Comparison of ENCODE assay signal across 9 mouse cellular contexts in the genomic region with DNA sequence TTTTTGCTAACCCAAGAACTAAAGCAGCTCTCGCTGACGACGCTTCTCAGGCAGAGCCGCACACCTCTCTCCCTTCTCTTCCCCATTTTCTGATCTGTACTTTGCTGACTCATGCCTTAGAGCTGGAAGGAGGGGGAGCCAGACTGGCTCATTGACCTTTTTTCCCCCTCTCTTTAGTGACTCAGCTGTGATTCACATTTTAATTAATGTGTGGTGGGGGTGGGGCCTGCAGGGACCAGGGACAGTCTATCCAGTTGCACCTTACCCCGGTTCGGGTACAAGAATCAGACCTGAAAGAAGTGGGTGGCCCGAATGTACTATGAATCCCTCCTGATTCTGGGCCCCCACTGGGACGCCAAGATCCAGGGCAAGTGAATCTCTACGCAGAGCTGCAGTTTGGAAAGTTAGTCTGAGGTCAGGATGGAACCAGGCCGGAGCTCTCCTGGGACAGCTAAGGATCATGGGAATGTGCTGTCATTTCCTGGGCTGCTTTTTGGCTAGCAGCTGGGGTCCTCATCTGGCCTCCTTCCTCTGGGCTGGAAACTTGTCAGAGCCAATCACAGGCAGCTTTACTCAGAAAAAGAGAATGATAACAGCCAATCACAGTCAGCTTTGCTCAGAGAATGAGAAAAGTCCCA.
A peak's percentile ranks its signal among the peaks of the same experiment; 100 is the strongest.
DNase-seq lines count a peak whose midpoint lies in the region; ATAC-seq lines count a peak whose summit lies in the region.
"Had no signal": no experiment of that assay in that cellular context is flagged by ENCODE, and none has a peak within 500 bp of the region (broad histone marks: within the 10 kb centered on the region; RNA-seq: fewer than 3 reads in every experiment).

No protein-coding gene starts in this region.

- H3K4me3 ChIP-seq in forebrain, embryonic 14.5 days (ENCODE audit: low read depth, low read length): no peak overlapping the region
- H3K4me3 ChIP-seq in forebrain, embryonic 16.5 days (replicated peaks; ENCODE audit: low read length): no peak overlapping the region
- H3K4me3 ChIP-seq in limb, embryonic 10.5 days: no peak overlapping the region

- 74% methylated on average over 10 of the region's 10 CpGs for WGBS in forebrain, embryonic 14.5 days
- 77% methylated on average over 10 of the region's 10 CpGs for WGBS in forebrain, embryonic 16.5 days
- 83% methylated on average over 10 of the region's 10 CpGs for WGBS in limb, embryonic 10.5 days

- H3K4me1 ChIP-seq in forebrain, embryonic 14.5 days (ENCODE audit: control insufficient read depth, insufficient read depth, low read length): no peaks in the 10 kb centered on the region
- H3K4me1 ChIP-seq in forebrain, embryonic 16.5 days (replicated peaks; ENCODE audit: control insufficient read depth, insufficient read depth, low read length): no peaks in the 10 kb centered on the region
- H3K4me1 ChIP-seq in limb, embryonic 10.5 days: 0 out of 2 replicates have a peak, but pooled peaks cover 8% of the 10 kb centered on the region

- no peaks in the 10 kb centered on the region for H3K9me3 ChIP-seq in forebrain, embryonic 14.5 days (replicated peaks; ENCODE audit: control insufficient read depth, low read length)
- H3K9me3 ChIP-seq in forebrain, embryonic 16.5 days (ENCODE audit: control insufficient read depth, low read length): no peaks in the 10 kb centered on the region
- H3K9me3 ChIP-seq in limb, embryonic 10.5 days (replicated peaks): no peaks in the 10 kb centered on the region
- H3K9me3 ChIP-seq: G1E had no signal

- H3K27me3 ChIP-seq in forebrain, embryonic 14.5 days (replicated peaks; ENCODE audit: control insufficient read depth, insufficient read depth, low read length): no peaks in the 10 kb centered on the region
- no peaks in the 10 kb centered on the region for H3K27me3 ChIP-seq in forebrain, embryonic 16.5 days (replicated peaks; ENCODE audit: control insufficient read depth, insufficient read depth, low read length)
- H3K27me3 ChIP-seq in limb, embryonic 10.5 days (ENCODE audit: low read depth, poor library complexity, severe bottlenecking): no peaks in the 10 kb centered on the region

- H3K4me2 ChIP-seq in forebrain, embryonic 14.5 days (ENCODE audit: low read length): no peak overlapping the region
- no peak overlapping the region for H3K4me2 ChIP-seq in forebrain, embryonic 16.5 days (ENCODE audit: low read length)

- H3K36me3 ChIP-seq in forebrain, embryonic 14.5 days (ENCODE audit: control insufficient read depth, insufficient read depth, low read length): no peaks in the 10 kb centered on the region
- no peaks in the 10 kb centered on the region for H3K36me3 ChIP-seq in forebrain, embryonic 16.5 days (ENCODE audit: control insufficient read depth, insufficient read depth)
- H3K36me3 ChIP-seq in limb, embryonic 10.5 days: no peaks in the 10 kb centered on the region
- H3K36me3 ChIP-seq: G1E had no signal

- ATAC-seq in forebrain, embryonic 14.5 days: no peak
- ATAC-seq in forebrain, embryonic 16.5 days: no peak

- DNase-seq in forebrain, embryonic 14.5 days (ENCODE audit: low spot score): peak; percentile 13
- peak; percentile 3 for DNase-seq in ovary, postnatal 14 days (ENCODE audit: low spot score)
- DNase-seq in ovary, adult 18-20 months (ENCODE audit: low spot score): no peak
- DNase-seq in forelimb bud, embryonic 11.5 days (ENCODE audit: low read depth, low spot score): peak; percentile 8
- DNase-seq in kidney, postnatal 4 days: peak; percentile 5 to 31
- DNase-seq in limb, embryonic 10.5 days (ENCODE audit: low spot score): no peak
- no peak for DNase-seq in cerebellum, postnatal 25 days

- no peak overlapping the region for H3K9ac ChIP-seq in forebrain, embryonic 14.5 days (ENCODE audit: low read length)
- H3K9ac ChIP-seq in forebrain, embryonic 16.5 days (replicated peaks; ENCODE audit: low read depth, low read length): no peak overlapping the region

- no peak overlapping the region for H3K27ac ChIP-seq in forebrain, embryonic 14.5 days (ENCODE audit: low read depth, low read length)
- no peak overlapping the region for H3K27ac ChIP-seq in forebrain, embryonic 16.5 days (ENCODE audit: low read length)
- H3K27ac ChIP-seq in limb, embryonic 10.5 days: no peak overlapping the region

Comparison
In these comparisons a context has a peak if more than half of its experiments do, and no peak if none do; other contexts are left out.
1. DNase-seq: peak in forebrain, embryonic 14.5 days (single experiment), ovary, postnatal 14 days (single experiment), forelimb bud, embryonic 11.5 days (single experiment) and kidney, postnatal 4 days (2 of 2); none in ovary, adult 18-20 months (single experiment), limb, embryonic 10.5 days (single experiment) and cerebellum, postnatal 25 days (0 of 2).